Mouse (Mus musculus): ENCODE results near the gene Tnni3. TPM values are rescaled to one million over a fixed set of nuclear protein-coding genes. Genes with fewer than 3 reads are reported as not detected.

Tnni3 gene
- total and polyA plus RNA-seq, 2 experiments from 2014 or later, result 3.9 TPM; not detected in 1

GRCm38 (mm10) chr7:4546591-4547131, 22.6 kb upstream of the Tnni3 start:
- Histone ChIP-seq H3K27me3 (ENCODE audit: insufficient read depth, low read length) (no peaks in the 10 kb centered on the region), H3K4me3 (ENCODE audit: low read length) (peak overlapping the region; percentile 41), H3K9me3 (ENCODE audit: low read length) (no peaks in the 10 kb centered on the region), H3K4me2 (ENCODE audit: low read depth, low read length) (peak overlapping the region; percentile 74), H3K27ac (peak overlapping the region; percentile 86), H3K36me3 (ENCODE audit: insufficient read depth, low read length) (0 out of 2 replicates have a peak, but pooled peaks cover 3% of the 10 kb centered on the region), H3K4me1 (ENCODE audit: insufficient read depth, low read length) (peaks cover 5% of the 10 kb centered on the region; the same call in 1 of the 2 replicates), H3K9ac (replicated peaks; ENCODE audit: low read length) (peak overlapping the region; percentile 53)
- under 1% methylated on average over 26 of the region's 26 CpGs for WGBS
- TF ChIP-seq CTCF (IDR thresholded peaks at IDR 0.05; ENCODE audit: low read depth), result peak; percentile 43
- peak; percentile 94 for ATAC-seq
- peak; percentile 96 for DNase-seq (ENCODE audit: low spot score)

GRCm38 (mm10) chr7:4546050-4546449, 22.0 kb upstream of the Tnni3 start:
- Histone ChIP-seq H3K27me3 (ENCODE audit: insufficient read depth, low read length) (no peaks in the 10 kb centered on the region), H3K9me3 (ENCODE audit: low read length) (no peaks in the 10 kb centered on the region), H3K4me3 (ENCODE audit: low read length) (peak overlapping the region; percentile 41), H3K4me2 (ENCODE audit: low read depth, low read length) (peak overlapping the region; percentile 74), H3K9ac (replicated peaks; ENCODE audit: low read length) (peak overlapping the region; percentile 53), H3K4me1 (ENCODE audit: insufficient read depth, low read length) (peaks cover 5% of the 10 kb centered on the region; the same call in 1 of the 2 replicates), H3K27ac (peak overlapping the region; percentile 86), H3K36me3 (ENCODE audit: insufficient read depth, low read length) (0 out of 2 replicates have a peak, but pooled peaks cover 6% of the 10 kb centered on the region)
- DNase-seq (ENCODE audit: low spot score), result no peak
- ATAC-seq, result peak; percentile 13
- 51% methylated on average over 15 of the region's 15 CpGs for WGBS
- TF ChIP-seq CTCF (IDR thresholded peaks at IDR 0.05; ENCODE audit: low read depth), result no peak

DNA sequence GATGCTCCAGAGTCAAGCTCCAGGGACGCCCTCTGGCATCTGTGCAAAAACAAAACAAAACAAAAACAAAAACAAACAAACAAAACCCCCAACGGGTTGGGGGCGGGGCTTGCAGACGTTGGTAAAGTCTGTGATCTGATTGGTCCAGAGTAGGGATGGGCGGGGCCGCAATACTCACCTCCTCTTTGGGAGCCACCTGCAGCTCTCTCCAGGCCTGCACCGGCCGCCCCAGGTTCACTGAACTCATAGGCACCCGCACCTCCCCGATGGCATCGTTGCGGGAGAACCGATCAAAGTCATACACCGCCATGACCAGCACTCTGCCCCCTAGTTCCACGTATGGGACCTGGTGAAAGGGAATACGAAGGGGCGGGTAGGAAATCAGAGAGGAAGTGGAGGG, 18.0 kb upstream of the Tnni3 start:
- TF ChIP-seq CTCF (IDR thresholded peaks at IDR 0.05; ENCODE audit: low read depth), result no peak
- ATAC-seq, result no peak
- Histone ChIP-seq H3K9ac (replicated peaks; ENCODE audit: low read length) (no peak overlapping the region), H3K9me3 (ENCODE audit: low read length) (no peaks in the 10 kb centered on the region), H3K27ac (no peak overlapping the region), H3K27me3 (ENCODE audit: insufficient read depth, low read length) (no peaks in the 10 kb centered on the region), H3K36me3 (ENCODE audit: insufficient read depth, low read length) (0 out of 2 replicates have a peak, but pooled peaks cover 10% of the 10 kb centered on the region), H3K4me2 (ENCODE audit: low read depth, low read length) (no peak overlapping the region), H3K4me3 (ENCODE audit: low read length) (no peak overlapping the region), H3K4me1 (ENCODE audit: insufficient read depth, low read length) (peaks cover 5% of the 10 kb centered on the region; the same call in 1 of the 2 replicates)
- 42% methylated on average over 17 of the region's 17 CpGs for WGBS
- no peak for DNase-seq (ENCODE audit: low spot score)

DNA sequence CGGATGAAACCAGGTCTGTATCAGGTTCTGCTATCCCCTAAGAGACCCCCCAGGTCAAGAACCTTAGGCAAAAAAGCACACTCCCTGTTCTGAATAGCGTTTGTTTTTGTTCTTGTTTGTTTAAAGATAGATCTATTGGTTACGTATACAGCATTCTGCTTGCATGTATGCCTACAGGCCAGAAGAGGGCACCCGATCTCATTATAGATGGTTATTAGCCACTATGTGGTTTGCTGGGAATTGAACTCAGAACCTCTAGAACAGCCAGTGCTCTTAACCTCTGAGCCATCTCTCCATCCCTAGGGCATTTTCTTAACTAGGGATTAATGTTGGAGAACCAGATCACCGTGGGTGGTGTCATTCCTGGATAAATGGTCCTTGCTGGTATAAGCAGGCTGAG, 17.3 kb upstream of the Tnni3 start:
- peak; percentile 20 for TF ChIP-seq CTCF (IDR thresholded peaks at IDR 0.05; ENCODE audit: low read depth)
- Histone ChIP-seq H3K4me1 (ENCODE audit: insufficient read depth, low read length) (peaks cover 4% of the 10 kb centered on the region; the same call in 1 of the 2 replicates), H3K9me3 (ENCODE audit: low read length) (no peaks in the 10 kb centered on the region), H3K36me3 (ENCODE audit: insufficient read depth, low read length) (0 out of 2 replicates have a peak, but pooled peaks cover 10% of the 10 kb centered on the region), H3K4me2 (ENCODE audit: low read depth, low read length) (no peak overlapping the region), H3K4me3 (ENCODE audit: low read length) (no peak overlapping the region), H3K9ac (replicated peaks; ENCODE audit: low read length) (no peak overlapping the region), H3K27ac (no peak overlapping the region), H3K27me3 (ENCODE audit: insufficient read depth, low read length) (no peaks in the 10 kb centered on the region)
- DNase-seq (ENCODE audit: low spot score) (no peak), ATAC-seq (no peak)
- WGBS, result 64% methylated on average over 5 of the region's 5 CpGs

- no peak for ATAC-seq
These were observed 15.0 kb upstream of the Tnni3 start for GRCm38 (mm10) chr7:4539019-4539418.

DNA sequence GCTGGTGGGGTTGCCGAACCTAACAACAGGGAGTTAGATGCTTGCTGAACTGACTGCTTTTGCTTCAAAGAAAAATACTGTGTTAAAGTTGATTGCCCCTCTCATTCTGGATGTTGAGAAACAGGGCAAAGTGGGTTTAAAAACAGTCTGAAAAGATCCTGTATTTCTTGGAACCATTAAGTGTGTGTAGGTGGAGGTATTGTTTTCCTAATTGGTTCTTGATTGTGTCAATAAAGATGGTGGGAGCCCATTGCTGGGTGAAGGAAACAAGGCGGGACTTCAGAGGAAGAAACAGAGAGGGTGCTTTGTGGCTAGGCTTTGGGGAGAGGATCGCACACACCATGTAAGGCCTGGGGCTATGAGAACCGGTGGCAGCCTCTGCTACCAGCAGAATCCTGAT, 13.2 kb upstream of the Tnni3 start:
- Histone ChIP-seq H3K4me3 (ENCODE audit: low read length) (no peak overlapping the region), H3K9ac (replicated peaks; ENCODE audit: low read length) (no peak overlapping the region), H3K4me1 (ENCODE audit: insufficient read depth, low read length) (no peaks in the 10 kb centered on the region), H3K36me3 (ENCODE audit: insufficient read depth, low read length) (0 out of 2 replicates have a peak, but pooled peaks cover 7% of the 10 kb centered on the region), H3K4me2 (ENCODE audit: low read depth, low read length) (no peak overlapping the region), H3K27me3 (ENCODE audit: insufficient read depth, low read length) (peaks cover 2% of the 10 kb centered on the region; the same call in 1 of the 2 replicates), H3K27ac (no peak overlapping the region), H3K9me3 (ENCODE audit: low read length) (no peaks in the 10 kb centered on the region)
- TF ChIP-seq CTCF (IDR thresholded peaks at IDR 0.05; ENCODE audit: low read depth), result no peak
- DNase-seq (ENCODE audit: low spot score), result no peak
- no peak for ATAC-seq
- WGBS, result 53% methylated on average over 4 of the region's 4 CpGs

More at GRCm38 (mm10) chr7:4539019-4539418, 15.0 kb upstream of the Tnni3 start:
- H3K4me3 ChIP-seq (ENCODE audit: low read length), result no peak overlapping the region
- H3K36me3 ChIP-seq (ENCODE audit: insufficient read depth, low read length), result 0 out of 2 replicates have a peak, but pooled peaks cover 10% of the 10 kb centered on the region
- H3K9me3 ChIP-seq (ENCODE audit: low read length), result no peaks in the 10 kb centered on the region
- 76% methylated on average over 2 of the region's 2 CpGs for WGBS
- H3K27me3 ChIP-seq (ENCODE audit: insufficient read depth, low read length), result no peaks in the 10 kb centered on the region
- H3K27ac ChIP-seq, result no peak overlapping the region
- no peak for DNase-seq (ENCODE audit: low spot score)
- no peak overlapping the region for H3K4me2 ChIP-seq (ENCODE audit: low read depth, low read length)
- H3K4me1 ChIP-seq (ENCODE audit: insufficient read depth, low read length), result no peaks in the 10 kb centered on the region
- TF ChIP-seq CTCF (IDR thresholded peaks at IDR 0.05; ENCODE audit: low read depth), result no peak
- H3K9ac ChIP-seq (replicated peaks; ENCODE audit: low read length), result no peak overlapping the region

DNA sequence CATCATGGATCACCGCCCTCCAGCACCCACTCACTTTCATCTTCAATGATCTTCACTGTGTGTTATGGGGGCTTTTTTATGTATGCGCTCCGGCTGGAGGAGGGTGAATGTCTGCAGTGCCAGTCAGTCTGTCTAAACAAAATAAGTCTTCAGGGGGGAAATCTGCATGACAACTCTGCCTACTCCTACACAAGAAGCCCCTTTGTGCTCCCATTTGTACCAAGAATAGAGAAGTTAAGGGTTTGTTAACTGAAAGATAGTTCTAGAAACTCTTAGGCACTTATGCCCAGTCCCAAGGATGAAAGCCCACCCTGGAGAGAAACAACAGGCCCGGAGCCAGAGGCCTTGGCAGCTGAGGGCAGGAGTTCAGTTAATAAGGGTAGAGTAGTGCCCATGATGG, 12.3 kb upstream of the Tnni3 start:
- WGBS, result 50% methylated on average over 4 of the region's 4 CpGs
- H3K27ac ChIP-seq, result no peak overlapping the region
- no peak overlapping the region for H3K4me2 ChIP-seq (ENCODE audit: low read depth, low read length)
- TF ChIP-seq CTCF (IDR thresholded peaks at IDR 0.05; ENCODE audit: low read depth), result no peak
- no peak for ATAC-seq
- peaks cover 9% of the 10 kb centered on the region; the same call in 1 of the 2 replicates for H3K27me3 ChIP-seq (ENCODE audit: insufficient read depth, low read length)
- DNase-seq (ENCODE audit: low spot score), result no peak
- 0 out of 2 replicates have a peak, but pooled peaks cover 7% of the 10 kb centered on the region for H3K36me3 ChIP-seq (ENCODE audit: insufficient read depth, low read length)
- no peak overlapping the region for H3K4me3 ChIP-seq (ENCODE audit: low read length)
- no peaks in the 10 kb centered on the region for H3K4me1 ChIP-seq (ENCODE audit: insufficient read depth, low read length)
- no peaks in the 10 kb centered on the region for H3K9me3 ChIP-seq (ENCODE audit: low read length)
- no peak overlapping the region for H3K9ac ChIP-seq (replicated peaks; ENCODE audit: low read length)
